Mouse (Mus musculus) forebrain, embryonic 16.5 days (tissue): Measurements from ENCODE around the gene Dnaaf3. TPM values are rescaled to one million over a fixed set of nuclear protein-coding genes. Genes with fewer than 3 reads are reported as not detected.
"Not testable (repeated sequence)": the region's sequence is repeated elsewhere in the genome, so short reads cannot be mapped to it uniquely, and the experiment has no call there.

Experiments used
- ATAC-seq: fragments of 200-750 bp; cut with Nextera tagmentation; 2 replicates; pipeline ENCODE4 v1.8.0; 2017; ENCODE audit warnings: mild to moderate bottlenecking, moderate library complexity
- H3K27ac ChIP-seq: fragments of 300-500 bp; sonication (generic); 2 replicates; pipeline ENCODE4 v1.5.1; 2014; ENCODE audit warnings: low read length, control low read depth
- H3K27me3 ChIP-seq: fragments of 300-500 bp; sonication (generic); replicated peaks from 2 replicates; pipeline ENCODE4 v1.6.1; 2014; ENCODE audit warnings: low read length; ENCODE audit not compliant: control insufficient read depth, insufficient read depth
- H3K36me3 ChIP-seq: fragments of 300-500 bp; sonication (generic); 2 replicates; pipeline ENCODE4 v1.6.1; 2014; ENCODE audit not compliant: control insufficient read depth, insufficient read depth
- H3K4me1 ChIP-seq: fragments of 300-500 bp; sonication (generic); replicated peaks from 2 replicates; pipeline ENCODE4 v1.6.1; 2014; ENCODE audit warnings: low read length; ENCODE audit not compliant: control insufficient read depth, insufficient read depth
- H3K4me2 ChIP-seq: fragments of 300-500 bp; sonication (generic); 2 replicates; pipeline ENCODE4 v1.6.1; 2014; ENCODE audit warnings: mild to moderate bottlenecking, low read length, control low read depth
- H3K4me3 ChIP-seq: fragments of 300-500 bp; sonication (generic); replicated peaks from 2 replicates; pipeline ENCODE4 v1.5.1; 2014; ENCODE audit warnings: mild to moderate bottlenecking, low read length, control low read depth
- H3K9ac ChIP-seq: fragments of 300-500 bp; sonication (generic); replicated peaks from 2 replicates; pipeline ENCODE4 v1.6.1; 2014; ENCODE audit warnings: low read depth, low read length, control low read depth
- H3K9me3 ChIP-seq: fragments of 300-500 bp; sonication (generic); 2 replicates; pipeline ENCODE4 v1.6.1; 2016; ENCODE audit warnings: low read length; ENCODE audit not compliant: control insufficient read depth
- WGBS: fragments of 180-500 bp; shearing (Covaris S2); extraction: QIAGEN DNeasy Blood & Tissue Kit; methylation state at CpG from one replicate; pipeline ENCODE4 v1.1.7; 2014; 5-methylcytosine and 5-hydroxymethylcytosine counted together
- polyA plus RNA-seq: library from polyadenylated mRNA; unstranded; fragments of >200 nt; fragmentation: Nextera tagmentation; extraction: Ambion mirVana; gene quantifications from 2 replicates; pipeline ENCODE4 v1.2.1, GENCODE M21; 2015

Gene Dnaaf3
- polyA plus RNA-seq, 1 experiment from 2014 or later, result 1.4 TPM

DNA sequence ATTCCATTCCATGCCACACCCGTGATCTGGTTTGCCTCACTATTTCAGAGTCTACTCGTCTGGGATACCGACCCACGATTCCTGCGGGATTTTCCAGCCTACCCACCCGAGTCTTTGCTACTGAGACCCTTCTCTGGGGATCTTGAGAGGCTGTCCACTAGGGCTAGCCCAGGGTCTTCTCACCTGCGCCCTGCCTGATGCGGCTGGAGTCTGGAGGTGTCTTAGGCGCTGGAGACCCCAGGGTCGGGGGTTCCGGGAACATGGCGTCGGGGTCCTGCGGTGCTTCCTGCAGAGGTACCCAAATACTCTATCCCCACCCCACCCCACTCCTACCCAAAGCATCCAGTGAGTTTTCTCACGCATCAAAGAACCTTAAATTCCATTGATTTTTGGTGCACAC is 13.8 kb upstream of the Dnaaf3 start:
- Histone ChIP-seq H3K9ac (peak overlapping the region; percentile 77), H3K4me3 (peak overlapping the region; percentile 55), H3K36me3 (peaks cover 6% of the 10 kb centered on the region; the same call in 1 of the 2 replicates), H3K4me2 (peak overlapping the region; percentile 81), H3K4me1 (peaks cover 12% of the 10 kb centered on the region), H3K27me3 (no peaks in the 10 kb centered on the region), H3K9me3 (no peaks in the 10 kb centered on the region), H3K27ac (peak overlapping the region; percentile 91)
- peak; percentile 32; the same call in 1 of the 2 replicates for ATAC-seq
- WGBS, result 66% methylated on average over 15 of the region's 15 CpGs

DNA sequence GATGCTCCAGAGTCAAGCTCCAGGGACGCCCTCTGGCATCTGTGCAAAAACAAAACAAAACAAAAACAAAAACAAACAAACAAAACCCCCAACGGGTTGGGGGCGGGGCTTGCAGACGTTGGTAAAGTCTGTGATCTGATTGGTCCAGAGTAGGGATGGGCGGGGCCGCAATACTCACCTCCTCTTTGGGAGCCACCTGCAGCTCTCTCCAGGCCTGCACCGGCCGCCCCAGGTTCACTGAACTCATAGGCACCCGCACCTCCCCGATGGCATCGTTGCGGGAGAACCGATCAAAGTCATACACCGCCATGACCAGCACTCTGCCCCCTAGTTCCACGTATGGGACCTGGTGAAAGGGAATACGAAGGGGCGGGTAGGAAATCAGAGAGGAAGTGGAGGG is 9.8 kb upstream of the Dnaaf3 start:
- no peak overlapping the region for H3K4me3 ChIP-seq
- H3K27me3 ChIP-seq, result no peaks in the 10 kb centered on the region
- peaks cover 10% of the 10 kb centered on the region for H3K4me1 ChIP-seq
- no peak for ATAC-seq
- H3K27ac ChIP-seq, result no peak overlapping the region
- H3K9ac ChIP-seq, result no peak overlapping the region
- H3K4me2 ChIP-seq, result no peak overlapping the region
- WGBS, result 44% methylated on average over 17 of the region's 17 CpGs
- H3K9me3 ChIP-seq, result no peaks in the 10 kb centered on the region
- peaks cover 6% of the 10 kb centered on the region; the same call in 1 of the 2 replicates for H3K36me3 ChIP-seq

DNA sequence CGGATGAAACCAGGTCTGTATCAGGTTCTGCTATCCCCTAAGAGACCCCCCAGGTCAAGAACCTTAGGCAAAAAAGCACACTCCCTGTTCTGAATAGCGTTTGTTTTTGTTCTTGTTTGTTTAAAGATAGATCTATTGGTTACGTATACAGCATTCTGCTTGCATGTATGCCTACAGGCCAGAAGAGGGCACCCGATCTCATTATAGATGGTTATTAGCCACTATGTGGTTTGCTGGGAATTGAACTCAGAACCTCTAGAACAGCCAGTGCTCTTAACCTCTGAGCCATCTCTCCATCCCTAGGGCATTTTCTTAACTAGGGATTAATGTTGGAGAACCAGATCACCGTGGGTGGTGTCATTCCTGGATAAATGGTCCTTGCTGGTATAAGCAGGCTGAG is 9.1 kb upstream of the Dnaaf3 start:
- no peak overlapping the region for H3K27ac ChIP-seq
- no peak overlapping the region for H3K4me3 ChIP-seq
- no peak overlapping the region for H3K4me2 ChIP-seq
- no peak for ATAC-seq
- no peaks in the 10 kb centered on the region for H3K27me3 ChIP-seq
- peaks cover 9% of the 10 kb centered on the region for H3K4me1 ChIP-seq
- H3K9ac ChIP-seq, result no peak overlapping the region
- no peaks in the 10 kb centered on the region for H3K9me3 ChIP-seq
- H3K36me3 ChIP-seq, result peaks cover 6% of the 10 kb centered on the region; the same call in 1 of the 2 replicates
- WGBS, result 72% methylated on average over 5 of the region's 5 CpGs

DNA sequence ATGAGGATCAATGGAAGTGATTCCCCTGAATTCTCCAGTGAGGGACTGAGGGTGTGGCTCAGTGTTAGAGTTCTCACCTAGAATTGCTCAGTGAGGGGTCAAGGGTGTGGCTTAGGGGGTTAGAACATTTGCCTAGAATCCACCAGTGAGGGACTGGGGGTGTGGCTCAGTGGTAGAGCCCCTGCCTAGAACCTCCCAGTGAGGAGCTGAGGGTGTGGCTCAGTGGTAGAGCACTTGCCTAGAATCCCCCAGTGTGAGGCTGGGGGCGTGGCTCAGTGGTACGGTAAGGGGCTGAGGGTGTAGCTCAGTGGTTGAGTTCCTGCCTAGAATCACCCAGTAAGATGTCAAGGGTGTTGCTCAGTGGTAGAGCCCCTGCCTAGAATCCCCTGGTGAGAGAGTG is 6.8 kb upstream of the Dnaaf3 start:
- H3K4me1 ChIP-seq, result no peaks in the 10 kb centered on the region
- H3K27me3 ChIP-seq, result 0 out of 2 replicates have a peak, but pooled peaks cover 2% of the 10 kb centered on the region
- H3K9me3 ChIP-seq, result no peaks in the 10 kb centered on the region
- no peak overlapping the region for H3K9ac ChIP-seq
- no peak overlapping the region for H3K4me2 ChIP-seq
- no peak for ATAC-seq
- no peak overlapping the region for H3K27ac ChIP-seq
- WGBS, result 86% methylated on average over 2 of the region's 2 CpGs
- H3K4me3 ChIP-seq, result no peak overlapping the region
- H3K36me3 ChIP-seq, result peaks cover 6% of the 10 kb centered on the region; the same call in 1 of the 2 replicates

DNA sequence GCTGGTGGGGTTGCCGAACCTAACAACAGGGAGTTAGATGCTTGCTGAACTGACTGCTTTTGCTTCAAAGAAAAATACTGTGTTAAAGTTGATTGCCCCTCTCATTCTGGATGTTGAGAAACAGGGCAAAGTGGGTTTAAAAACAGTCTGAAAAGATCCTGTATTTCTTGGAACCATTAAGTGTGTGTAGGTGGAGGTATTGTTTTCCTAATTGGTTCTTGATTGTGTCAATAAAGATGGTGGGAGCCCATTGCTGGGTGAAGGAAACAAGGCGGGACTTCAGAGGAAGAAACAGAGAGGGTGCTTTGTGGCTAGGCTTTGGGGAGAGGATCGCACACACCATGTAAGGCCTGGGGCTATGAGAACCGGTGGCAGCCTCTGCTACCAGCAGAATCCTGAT is 4.9 kb upstream of the Dnaaf3 start:
- no peak for ATAC-seq
- WGBS, result 56% methylated on average over 4 of the region's 4 CpGs
- H3K4me2 ChIP-seq, result no peak overlapping the region
- H3K4me1 ChIP-seq, result 0 out of 2 replicates have a peak, but pooled peaks cover under 1% of the 10 kb centered on the region
- no peak overlapping the region for H3K27ac ChIP-seq
- H3K9ac ChIP-seq, result no peak overlapping the region
- peaks cover 2% of the 10 kb centered on the region; the same call in 1 of the 2 replicates for H3K27me3 ChIP-seq
- H3K36me3 ChIP-seq, result peaks cover 5% of the 10 kb centered on the region; the same call in 1 of the 2 replicates
- no peak overlapping the region for H3K4me3 ChIP-seq
- H3K9me3 ChIP-seq, result no peaks in the 10 kb centered on the region

DNA sequence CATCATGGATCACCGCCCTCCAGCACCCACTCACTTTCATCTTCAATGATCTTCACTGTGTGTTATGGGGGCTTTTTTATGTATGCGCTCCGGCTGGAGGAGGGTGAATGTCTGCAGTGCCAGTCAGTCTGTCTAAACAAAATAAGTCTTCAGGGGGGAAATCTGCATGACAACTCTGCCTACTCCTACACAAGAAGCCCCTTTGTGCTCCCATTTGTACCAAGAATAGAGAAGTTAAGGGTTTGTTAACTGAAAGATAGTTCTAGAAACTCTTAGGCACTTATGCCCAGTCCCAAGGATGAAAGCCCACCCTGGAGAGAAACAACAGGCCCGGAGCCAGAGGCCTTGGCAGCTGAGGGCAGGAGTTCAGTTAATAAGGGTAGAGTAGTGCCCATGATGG is 4.1 kb upstream of the Dnaaf3 start:
- ATAC-seq, result no peak
- H3K4me1 ChIP-seq, result 0 out of 2 replicates have a peak, but pooled peaks cover 3% of the 10 kb centered on the region
- no peaks in the 10 kb centered on the region for H3K9me3 ChIP-seq
- no peak overlapping the region for H3K9ac ChIP-seq
- H3K27me3 ChIP-seq, result peaks cover 4% of the 10 kb centered on the region; the same call in 1 of the 2 replicates
- 84% methylated on average over 4 of the region's 4 CpGs for WGBS
- no peak overlapping the region for H3K4me3 ChIP-seq
- no peaks in the 10 kb centered on the region for H3K36me3 ChIP-seq
- H3K27ac ChIP-seq, result no peak overlapping the region
- H3K4me2 ChIP-seq, result no peak overlapping the region

DNA sequence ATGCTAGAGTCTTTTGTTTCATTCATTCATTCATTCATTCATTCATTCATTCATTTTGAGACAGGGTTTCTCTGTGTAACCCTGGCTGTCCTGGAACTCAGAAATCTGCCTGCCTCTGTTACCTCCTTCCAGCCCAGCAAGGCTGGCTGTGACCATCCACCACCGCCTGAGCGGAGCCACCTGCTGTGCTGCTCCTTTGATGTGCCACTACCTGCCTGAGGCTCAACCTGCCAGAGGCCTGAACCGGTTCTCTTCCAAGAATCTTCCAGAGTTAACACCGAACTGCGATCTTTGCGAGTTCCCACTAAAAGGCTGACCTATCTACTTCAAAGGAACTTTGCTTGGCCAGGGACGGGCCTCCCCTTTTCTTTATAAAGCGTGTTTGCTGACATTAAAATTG is 2.1 kb downstream of the Dnaaf3 start:
- H3K36me3 ChIP-seq, H3K27me3 ChIP-seq, H3K9ac ChIP-seq, H3K4me3 ChIP-seq, H3K27ac ChIP-seq, H3K4me1 ChIP-seq, ATAC-seq, H3K9me3 ChIP-seq, H3K4me2 ChIP-seq: not testable (repeated sequence)
- WGBS, result 51% methylated on average over 8 of the region's 8 CpGs

DNA sequence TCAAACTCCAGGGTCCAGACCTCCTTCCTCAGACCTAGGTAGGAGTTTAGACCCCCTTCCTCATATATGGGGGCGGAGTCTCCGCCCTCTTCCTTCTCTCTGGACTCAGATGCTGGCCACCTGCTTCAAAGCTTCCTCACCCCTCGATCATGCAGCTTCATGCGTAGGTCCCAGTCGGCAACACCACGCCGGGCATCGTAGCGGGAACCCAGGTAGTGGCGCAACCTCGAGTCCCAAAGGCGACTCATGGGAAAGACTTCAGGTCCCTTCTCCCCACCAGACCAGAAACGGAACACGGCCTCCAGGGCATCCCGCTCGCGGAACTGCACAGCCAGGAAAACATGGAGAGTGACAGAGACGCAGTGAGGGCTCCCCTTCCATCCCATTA is 5.0 kb downstream of the Dnaaf3 start:
- Histone ChIP-seq H3K27me3 (peaks cover 2% of the 10 kb centered on the region; the same call in 1 of the 2 replicates), H3K4me2 (peak overlapping the region; percentile 49; the same call in 1 of the 2 replicates), H3K27ac (no peak overlapping the region), H3K9ac (no peak overlapping the region), H3K4me1 (peaks cover 8% of the 10 kb centered on the region; the same call in 1 of the 2 replicates), H3K4me3 (no peak overlapping the region; the same call in 1 of the 2 replicates), H3K9me3 (no peaks in the 10 kb centered on the region), H3K36me3 (no peaks in the 10 kb centered on the region)
- WGBS, result 55% methylated on average over 18 of the region's 18 CpGs
- ATAC-seq, result no peak

DNA sequence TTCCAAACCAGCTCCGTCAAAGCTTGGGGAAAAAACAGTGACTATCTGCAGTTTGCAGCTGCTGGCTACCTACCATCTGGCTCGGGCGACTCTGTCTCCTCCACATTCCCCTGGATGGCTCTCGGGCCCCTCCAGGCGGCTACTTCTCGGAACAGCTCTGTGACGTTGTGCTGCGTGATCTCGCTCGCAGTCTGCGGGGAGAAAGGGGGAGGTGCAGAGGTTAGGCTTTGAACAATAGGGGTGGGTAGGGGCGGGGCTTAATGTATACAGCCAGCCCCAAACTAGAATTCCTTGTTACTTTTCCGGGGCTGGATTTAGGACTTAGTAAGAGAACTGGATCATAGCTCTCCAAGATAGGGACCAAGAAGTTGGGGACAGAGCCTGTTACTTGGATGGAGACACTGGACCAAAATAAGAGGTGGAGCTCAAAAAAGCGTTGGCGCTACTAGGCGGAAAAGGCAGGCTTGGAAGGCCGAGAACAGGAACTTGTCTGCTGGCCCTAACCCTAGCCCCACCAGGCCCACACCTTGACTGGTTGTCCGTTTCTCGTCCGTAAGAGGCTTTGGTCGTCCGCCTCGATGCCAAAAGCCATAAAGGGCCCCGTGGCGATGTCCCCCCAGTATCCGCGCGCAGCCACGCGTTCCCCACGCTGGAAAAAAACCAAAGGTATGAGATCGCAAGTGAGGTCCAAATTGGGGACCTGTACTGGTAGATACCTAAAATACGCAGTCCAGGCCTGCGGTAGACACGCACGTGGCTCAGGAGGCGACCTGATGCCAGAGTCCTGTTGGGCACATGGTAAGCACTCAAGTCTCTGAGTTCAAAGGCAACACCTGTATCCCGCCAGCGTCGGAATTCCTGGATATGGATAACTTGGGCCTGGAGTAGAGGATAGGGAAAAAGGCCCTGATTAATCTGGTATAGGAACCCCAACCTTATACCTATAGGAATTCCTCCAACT is 5.6 kb downstream of the Dnaaf3 start:
- H3K9me3 ChIP-seq, result no peaks in the 10 kb centered on the region
- 19% methylated on average over 40 of the region's 40 CpGs for WGBS
- H3K27ac ChIP-seq, result no peak overlapping the region
- 0 out of 2 replicates have a peak, but pooled peaks cover 2% of the 10 kb centered on the region for H3K27me3 ChIP-seq
- ATAC-seq, result peak; percentile 95
- peak overlapping the region; percentile 49 for H3K4me2 ChIP-seq
- peak overlapping the region; percentile 29 for H3K4me3 ChIP-seq
- peaks cover 5% of the 10 kb centered on the region; the same call in 1 of the 2 replicates for H3K4me1 ChIP-seq
- peak overlapping the region; percentile 36 for H3K9ac ChIP-seq
- H3K36me3 ChIP-seq, result no peaks in the 10 kb centered on the region
